Mouse (Mus musculus) G1E (cell line): ENCODE data around the gene Agap1.

ENCODE experiments used
- CTCF ChIP-seq: IDR thresholded peaks from 2 replicates; pipeline ENCODE4 v1.5.1; 2012; ENCODE audit warnings: low read depth, low read length, inconsistent platforms, mixed read lengths
- GATA1 ChIP-seq: IDR thresholded peaks from 2 replicates; pipeline ENCODE4 v1.6.1; 2012; ENCODE audit warnings: borderline replicate concordance, low read length, inconsistent platforms, mixed read lengths
- POLR2AphosphoS5 ChIP-seq: IDR thresholded peaks from 2 replicates; pipeline ENCODE4 v1.6.1; 2012; ENCODE audit warnings: low read depth, low read length, inconsistent platforms; ENCODE audit not compliant: insufficient replicate concordance
- TAL1 ChIP-seq: conservative IDR thresholded peaks from 2 replicates; pipeline ENCODE4 v1.6.1; 2012; ENCODE audit warnings: low read depth, low read length, inconsistent platforms, mixed read lengths

- TF ChIP-seq CTCF: no peak
- no peak for TF ChIP-seq TAL1
- no peak for TF ChIP-seq POLR2AphosphoS5
- TF ChIP-seq GATA1: no peak
These were observed 326.1 kb downstream of the Agap1 start for GRCm38 (mm10) chr1:89780675-89781074.
